Mouse (Mus musculus): ENCODE results near the gene Grk6. TPM values are rescaled to one million over a fixed set of nuclear protein-coding genes. Genes with fewer than 3 reads are reported as not detected.

Grk6 gene
- polyA plus RNA-seq, 1 experiment = 29.1 TPM

- Histone ChIP-seq H3K79me2 (ENCODE audit: control insufficient read depth, insufficient read depth) (no peaks in the 10 kb centered on the region), H3ac (ENCODE audit: control insufficient read depth, insufficient read length) (no peak overlapping the region), H3K36me3 (ENCODE audit: control insufficient read depth, insufficient read depth) (peaks cover 11% of the 10 kb centered on the region), H3K27me3 (ENCODE audit: control insufficient read depth, insufficient read depth, insufficient read length) (no peaks in the 10 kb centered on the region), H3K4me3 (peak overlapping the region; percentile 22), H3K4me2 (ENCODE audit: low read depth) (peak overlapping the region; percentile 92)
- TF ChIP-seq TCF3 (IDR thresholded peaks at IDR 0.05; ENCODE audit: insufficient read length, low read depth) (no peak), SRF (IDR thresholded peaks at IDR 0.05; ENCODE audit: control insufficient read depth, insufficient read length, low read depth) (no peak), MYOD1 (IDR thresholded peaks at IDR 0.05; ENCODE audit: control insufficient read depth in 1 of 3, insufficient read length in 2 of 3, low read depth in 2 of 3) (no peak), USF1 (IDR thresholded peaks at IDR 0.05; ENCODE audit: low read depth) (no peak), TCF12 (IDR thresholded peaks at IDR 0.05; ENCODE audit: insufficient read depth, poor library complexity, severe bottlenecking) (no peak), CEBPB (IDR thresholded peaks at IDR 0.05; ENCODE audit: insufficient read depth, poor library complexity, severe bottlenecking) (no peak), MYOG (IDR thresholded peaks at IDR 0.05; ENCODE audit: control insufficient read depth in 1 of 3, insufficient read depth in 1 of 3, insufficient read length in 2 of 3, low read depth in 2 of 3) (no peak), POLR2A (IDR thresholded peaks at IDR 0.05; ENCODE audit: insufficient read length, low read depth) (no peak), MAX (IDR thresholded peaks at IDR 0.05; ENCODE audit: low read depth) (no peak), E2F4 (IDR thresholded peaks at IDR 0.05; ENCODE audit: insufficient read depth) (no peak), REST (IDR thresholded peaks at IDR 0.05; ENCODE audit: insufficient read depth, insufficient read length) (no peak), POLR2AphosphoS2 (IDR thresholded peaks at IDR 0.05; ENCODE audit: insufficient read length, low read depth) (no peak)
Observed at GRCm38 (mm10) chr13:55473076-55473831, 28.4 kb downstream of the Grk6 start.

GRCm38 (mm10) chr13:55473961-55474360 lies 29.1 kb downstream of the Grk6 start:
- Histone ChIP-seq H3K27me3 (ENCODE audit: control insufficient read depth, insufficient read depth, insufficient read length) (no peaks in the 10 kb centered on the region), H3K79me2 (ENCODE audit: control insufficient read depth, insufficient read depth) (no peaks in the 10 kb centered on the region), H3K4me2 (ENCODE audit: low read depth) (no peak overlapping the region), H3K4me3 (no peak overlapping the region), H3K36me3 (ENCODE audit: control insufficient read depth, insufficient read depth) (peaks cover 11% of the 10 kb centered on the region), H3ac (ENCODE audit: control insufficient read depth, insufficient read length) (no peak overlapping the region)
- TF ChIP-seq CEBPB (IDR thresholded peaks at IDR 0.05; ENCODE audit: insufficient read depth, poor library complexity, severe bottlenecking) (no peak), MYOD1 (IDR thresholded peaks at IDR 0.05; ENCODE audit: control insufficient read depth in 1 of 3, insufficient read length in 2 of 3, low read depth in 2 of 3) (no peak), E2F4 (IDR thresholded peaks at IDR 0.05; ENCODE audit: insufficient read depth) (no peak), POLR2A (IDR thresholded peaks at IDR 0.05; ENCODE audit: insufficient read length, low read depth) (no peak), MAX (IDR thresholded peaks at IDR 0.05; ENCODE audit: low read depth) (no peak)

GRCm38 (mm10) chr13:55474621-55475069 lies 29.8 kb downstream of the Grk6 start:
- peaks cover 11% of the 10 kb centered on the region for H3K36me3 ChIP-seq (ENCODE audit: control insufficient read depth, insufficient read depth)
- TF ChIP-seq POLR2AphosphoS2 (IDR thresholded peaks at IDR 0.05; ENCODE audit: insufficient read length, low read depth) (peak; percentile 26), POLR2A (IDR thresholded peaks at IDR 0.05; ENCODE audit: insufficient read length, low read depth) (no peak)
- H3K4me2 ChIP-seq (ENCODE audit: low read depth) = no peak overlapping the region
- H3K4me3 ChIP-seq = no peak overlapping the region
- no peaks in the 10 kb centered on the region for H3K79me2 ChIP-seq (ENCODE audit: control insufficient read depth, insufficient read depth)
- no peak overlapping the region for H3ac ChIP-seq (ENCODE audit: control insufficient read depth, insufficient read length)
- no peaks in the 10 kb centered on the region for H3K27me3 ChIP-seq (ENCODE audit: control insufficient read depth, insufficient read depth, insufficient read length)

- H3ac ChIP-seq (ENCODE audit: control insufficient read depth, insufficient read length) = no peak overlapping the region
- no peak overlapping the region for H3K4me2 ChIP-seq (ENCODE audit: low read depth)
- peaks cover 11% of the 10 kb centered on the region for H3K36me3 ChIP-seq (ENCODE audit: control insufficient read depth, insufficient read depth)
- no peak overlapping the region for H3K4me3 ChIP-seq
- H3K79me2 ChIP-seq (ENCODE audit: control insufficient read depth, insufficient read depth) = no peaks in the 10 kb centered on the region
- no peak for TF ChIP-seq POLR2AphosphoS2 (IDR thresholded peaks at IDR 0.05; ENCODE audit: insufficient read length, low read depth)
- TF ChIP-seq MYOD1 (IDR thresholded peaks at IDR 0.05; ENCODE audit: control insufficient read depth in 1 of 3, insufficient read length in 2 of 3, low read depth in 2 of 3) = no peak
- no peak for TF ChIP-seq POLR2A (IDR thresholded peaks at IDR 0.05; ENCODE audit: insufficient read length, low read depth)
- H3K27me3 ChIP-seq (ENCODE audit: control insufficient read depth, insufficient read depth, insufficient read length) = no peaks in the 10 kb centered on the region
Observed at GRCm38 (mm10) chr13:55475750-55476149, 30.9 kb downstream of the Grk6 start.

GRCm38 (mm10) chr13:55476256-55476655 lies 31.4 kb downstream of the Grk6 start:
- Histone ChIP-seq H3K4me3 (no peak overlapping the region), H3K36me3 (ENCODE audit: control insufficient read depth, insufficient read depth) (peaks cover 11% of the 10 kb centered on the region), H3K4me2 (ENCODE audit: low read depth) (no peak overlapping the region), H3ac (ENCODE audit: control insufficient read depth, insufficient read length) (no peak overlapping the region), H3K27me3 (ENCODE audit: control insufficient read depth, insufficient read depth, insufficient read length) (no peaks in the 10 kb centered on the region), H3K79me2 (ENCODE audit: control insufficient read depth, insufficient read depth) (no peaks in the 10 kb centered on the region)
- no peak for TF ChIP-seq TCF3 (IDR thresholded peaks at IDR 0.05; ENCODE audit: insufficient read length, low read depth)
- TF ChIP-seq MYOG (IDR thresholded peaks at IDR 0.05; ENCODE audit: control insufficient read depth in 1 of 3, insufficient read depth in 1 of 3, insufficient read length in 2 of 3, low read depth in 2 of 3) = no peak
- no peak for TF ChIP-seq USF1 (IDR thresholded peaks at IDR 0.05; ENCODE audit: low read depth)
- TF ChIP-seq POLR2A (IDR thresholded peaks at IDR 0.05; ENCODE audit: insufficient read length, low read depth) = no peak

Data from myocyte (in vitro differentiated cells).